Mouse (Mus musculus) hindbrain, embryonic 12.5 days (tissue): Measurements from ENCODE around the gene Cacng2. TPM values are rescaled to one million over a fixed set of nuclear protein-coding genes. Genes with fewer than 3 reads are reported as not detected.

ENCODE experiments used
- ATAC-seq: fragments of 200-750 bp; cut with Nextera tagmentation; 2 replicates; pipeline ENCODE4 v1.8.0; 2017; ENCODE audit warnings: moderate TSS enrichment; ENCODE audit not compliant: low FRiP score
- H3K27ac ChIP-seq: fragments of 300-500 bp; sonication (generic); 2 replicates; pipeline ENCODE4 v1.5.1; 2016; ENCODE audit warnings: mild to moderate bottlenecking
- H3K27me3 ChIP-seq: fragments of 300-500 bp; sonication (generic); 2 replicates; pipeline ENCODE4 v1.6.1; 2016; ENCODE audit warnings: mild to moderate bottlenecking
- H3K36me3 ChIP-seq: fragments of 300-500 bp; sonication (generic); 2 replicates; pipeline ENCODE4 v1.6.1; 2016; ENCODE audit warnings: mild to moderate bottlenecking
- H3K4me1 ChIP-seq: fragments of 300-500 bp; sonication (generic); 2 replicates; pipeline ENCODE4 v1.6.1; 2016
- H3K4me2 ChIP-seq: fragments of 300-500 bp; sonication (generic); replicated peaks from 2 replicates; pipeline ENCODE4 v1.6.1; 2016; ENCODE audit warnings: mild to moderate bottlenecking
- H3K4me3 ChIP-seq: fragments of 300-500 bp; sonication (generic); 2 replicates; pipeline ENCODE4 v1.5.1; 2016; ENCODE audit warnings: mild to moderate bottlenecking
- H3K9ac ChIP-seq: fragments of 300-500 bp; sonication (generic); 2 replicates; pipeline ENCODE4 v1.6.1; 2016; ENCODE audit warnings: mild to moderate bottlenecking, moderate library complexity
- H3K9me3 ChIP-seq: fragments of 300-500 bp; sonication (generic); replicated peaks from 2 replicates; pipeline ENCODE4 v1.6.1; 2016; ENCODE audit warnings: mild to moderate bottlenecking
- WGBS: fragments of 180-500 bp; shearing (Covaris S2); methylation state at CpG from one replicate; pipeline ENCODE4 v1.1.7; 2016; 5-methylcytosine and 5-hydroxymethylcytosine counted together
- polyA plus RNA-seq: library from polyadenylated mRNA; unstranded; fragments of >200 nt; fragmentation: Nextera tagmentation; extraction: Ambion mirVana; gene quantifications from 2 replicates; pipeline ENCODE4 v1.2.1, GENCODE M21; 2016

The Cacng2 gene
- polyA plus RNA-seq, 1 experiment from 2014 or later, result 4.2 TPM

DNA sequence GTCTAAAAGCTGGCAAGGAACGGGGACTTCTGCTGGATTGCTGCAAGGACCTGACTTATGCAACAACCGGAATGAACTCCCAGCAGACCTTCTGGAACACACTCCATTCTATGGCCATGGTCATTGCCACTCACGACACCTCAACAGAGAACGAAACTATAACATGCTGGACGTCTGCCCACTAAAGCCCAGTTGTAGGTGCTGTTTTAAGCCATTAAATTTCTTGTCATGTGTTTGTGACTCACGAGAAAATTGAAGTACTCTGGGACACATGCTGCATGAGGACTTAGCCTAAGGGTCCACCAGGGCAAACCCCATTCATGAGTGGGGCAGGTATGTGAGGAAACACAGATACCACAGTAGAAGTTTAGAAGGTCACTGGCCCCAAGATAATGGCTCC is 159.1 kb downstream of the Cacng2 start:
- H3K4me1 ChIP-seq, result peaks cover 11% of the 10 kb centered on the region
- 89% methylated on average over 6 of the region's 6 CpGs for WGBS
- no peak overlapping the region for H3K4me2 ChIP-seq
- peaks cover 73% of the 10 kb centered on the region for H3K36me3 ChIP-seq
- no peak overlapping the region for H3K4me3 ChIP-seq
- H3K27ac ChIP-seq, result no peak overlapping the region
- ATAC-seq, result no peak
- H3K27me3 ChIP-seq, result peaks cover 11% of the 10 kb centered on the region
- no peaks in the 10 kb centered on the region for H3K9me3 ChIP-seq
- no peak overlapping the region for H3K9ac ChIP-seq

DNA sequence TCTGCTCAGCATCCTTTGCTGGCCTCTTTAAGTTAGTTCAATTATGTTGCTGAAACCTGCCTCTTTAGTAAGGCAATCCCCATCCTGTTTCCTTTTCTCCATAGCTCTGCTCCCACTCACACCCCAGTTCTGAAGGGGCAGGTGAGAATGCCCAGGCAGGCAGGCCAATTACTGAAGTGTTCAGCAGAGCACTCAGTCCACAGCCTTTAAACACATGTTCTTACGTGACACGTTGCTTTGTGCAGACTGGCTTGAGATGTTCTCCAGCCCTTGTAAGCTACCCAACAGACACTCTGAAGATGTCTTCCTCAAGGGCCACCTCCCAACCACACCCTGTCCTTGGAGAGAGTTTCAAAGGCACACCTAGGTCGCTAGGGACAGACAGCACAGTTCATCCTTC is 161.8 kb downstream of the Cacng2 start:
- no peak overlapping the region for H3K9ac ChIP-seq
- H3K27me3 ChIP-seq, result peaks cover 19% of the 10 kb centered on the region
- H3K4me2 ChIP-seq, result no peak overlapping the region
- peaks cover 47% of the 10 kb centered on the region for H3K36me3 ChIP-seq
- peaks cover 16% of the 10 kb centered on the region for H3K4me1 ChIP-seq
- no peak overlapping the region for H3K4me3 ChIP-seq
- WGBS, result 62% methylated on average over 3 of the region's 3 CpGs
- no peak for ATAC-seq
- H3K9me3 ChIP-seq, result no peaks in the 10 kb centered on the region
- H3K27ac ChIP-seq, result no peak overlapping the region

DNA sequence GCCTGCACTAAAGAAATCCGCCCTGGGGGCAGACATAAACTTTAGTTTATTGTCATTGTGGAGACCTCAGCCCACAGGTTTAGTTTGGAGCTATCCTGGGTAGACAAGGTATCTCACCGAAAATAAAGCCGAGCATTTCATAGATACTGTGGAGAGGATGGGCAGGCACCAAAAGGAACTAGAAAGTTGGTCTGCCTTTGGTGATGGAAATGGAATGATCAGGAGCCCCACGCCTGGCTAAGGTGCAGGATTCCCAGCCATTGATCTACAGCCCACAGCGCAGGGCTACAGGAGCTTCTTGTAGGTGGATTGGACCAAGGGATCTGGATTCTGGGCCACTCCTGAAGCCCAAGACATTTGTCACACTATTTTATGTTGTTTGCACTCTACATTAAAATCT is 162.2 kb downstream of the Cacng2 start:
- Histone ChIP-seq H3K36me3 (peaks cover 42% of the 10 kb centered on the region), H3K4me1 (peaks cover 16% of the 10 kb centered on the region)

DNA sequence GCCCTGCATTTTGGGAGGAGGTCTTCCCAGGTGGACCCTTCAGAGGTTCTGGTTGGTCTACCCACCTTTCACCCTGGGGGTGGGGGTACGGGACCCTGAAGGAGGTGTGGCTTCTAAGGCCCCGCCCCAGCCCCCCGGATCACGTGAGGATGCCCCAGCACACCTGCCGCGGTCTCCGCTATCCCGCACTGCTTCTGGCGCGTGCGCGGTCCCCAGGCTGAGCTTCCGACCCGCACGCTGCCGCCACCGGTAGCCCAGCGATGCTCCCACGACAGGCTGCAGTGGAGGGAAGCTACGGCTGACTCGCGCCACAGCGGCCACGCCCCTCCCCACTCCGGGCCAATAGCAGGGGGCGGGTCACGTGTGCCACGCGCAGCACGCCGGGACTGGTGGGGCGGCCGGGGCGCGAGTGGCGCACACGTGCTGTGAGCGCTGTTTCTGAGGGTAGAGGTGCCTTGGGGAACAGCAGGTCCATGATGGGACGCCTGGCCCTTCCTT is 163.4 kb downstream of the Cacng2 start, which contains the start of gene Foxred2:
TSS of gene Foxred2 (minus strand) at position 319 of the 498 bp plus-strand sequence.
- under 1% methylated on average over 37 of the region's 39 CpGs for WGBS
- Histone ChIP-seq H3K4me1 (peaks cover 16% of the 10 kb centered on the region), H3K9me3 (no peaks in the 10 kb centered on the region), H3K9ac (peak within 1 kb of the TSS; percentile 62), H3K27ac (no peak within 1 kb of the TSS; the same call in 1 of the 2 replicates), H3K4me2 (peak within 1 kb of the TSS; percentile 71), H3K4me3 (peak within 1 kb of the TSS; percentile 55), H3K36me3 (peaks cover 38% of the 10 kb centered on the region), H3K27me3 (peaks cover 19% of the 10 kb centered on the region)
- peak; percentile 92 for ATAC-seq

More for the DNA sequence above, 162.2 kb downstream of the Cacng2 start:
- Histone ChIP-seq H3K4me3 (no peak overlapping the region), H3K9me3 (no peaks in the 10 kb centered on the region), H3K9ac (no peak overlapping the region), H3K27ac (no peak overlapping the region), H3K27me3 (peaks cover 19% of the 10 kb centered on the region), H3K4me2 (no peak overlapping the region)
- 49% methylated on average over 5 of the region's 5 CpGs for WGBS
- ATAC-seq, result no peak

DNA sequence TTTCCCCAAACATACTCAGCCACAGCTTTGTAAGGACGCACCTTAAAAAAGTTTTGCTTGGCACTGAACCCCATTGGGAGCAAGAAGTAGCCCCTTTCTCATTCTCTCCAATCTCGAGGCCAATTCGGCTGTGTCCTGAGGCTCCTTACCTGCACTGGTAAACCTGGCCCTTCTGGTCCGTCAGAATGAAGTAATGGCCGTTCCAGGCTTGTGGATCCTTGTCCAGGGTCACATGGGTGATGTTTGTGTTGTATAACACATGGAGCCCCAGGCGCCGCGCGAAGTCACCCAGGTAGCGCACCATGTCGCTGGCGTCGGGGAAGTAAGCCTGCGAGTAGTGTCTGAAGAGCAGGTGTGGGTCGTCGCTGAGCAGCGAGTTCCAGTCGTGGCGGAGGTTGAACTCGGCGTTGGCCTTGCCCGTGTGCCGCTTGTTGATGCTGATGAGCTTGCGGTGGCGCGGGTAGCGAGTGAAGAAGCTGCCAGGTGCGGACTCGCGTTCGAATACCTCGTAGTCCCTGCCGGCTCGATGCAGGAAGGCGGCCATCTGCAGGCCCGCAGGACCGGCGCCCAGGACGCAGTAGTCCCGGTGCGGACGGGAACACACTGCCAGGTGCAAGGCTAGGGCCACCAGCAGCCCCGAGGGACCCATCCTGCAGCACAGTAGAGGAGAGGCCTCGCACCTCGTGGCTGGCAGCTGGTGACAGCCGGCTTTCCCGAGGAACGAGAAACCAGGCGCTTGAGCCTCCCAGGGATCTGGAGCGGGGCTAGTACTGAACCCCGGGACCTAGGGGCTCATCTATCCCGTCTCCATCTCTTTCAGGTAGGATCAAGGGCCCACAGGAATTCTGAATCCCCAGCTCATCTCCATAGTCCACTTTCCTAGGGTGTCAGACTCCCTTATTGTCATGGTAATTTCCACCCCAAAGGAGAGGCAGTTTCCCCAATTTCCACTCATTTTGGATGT is 164.1 kb downstream of the Cacng2 start:
- Histone ChIP-seq H3K9me3 (no peaks in the 10 kb centered on the region), H3K27me3 (peaks cover 19% of the 10 kb centered on the region), H3K9ac (peak overlapping the region; percentile 62), H3K27ac (no peak overlapping the region), H3K4me3 (peak overlapping the region; percentile 55), H3K4me1 (peaks cover 16% of the 10 kb centered on the region), H3K4me2 (peak overlapping the region; percentile 71), H3K36me3 (peaks cover 36% of the 10 kb centered on the region)
- peak; percentile 69 for ATAC-seq
- WGBS, result 9% methylated on average over 52 of the region's 52 CpGs

DNA sequence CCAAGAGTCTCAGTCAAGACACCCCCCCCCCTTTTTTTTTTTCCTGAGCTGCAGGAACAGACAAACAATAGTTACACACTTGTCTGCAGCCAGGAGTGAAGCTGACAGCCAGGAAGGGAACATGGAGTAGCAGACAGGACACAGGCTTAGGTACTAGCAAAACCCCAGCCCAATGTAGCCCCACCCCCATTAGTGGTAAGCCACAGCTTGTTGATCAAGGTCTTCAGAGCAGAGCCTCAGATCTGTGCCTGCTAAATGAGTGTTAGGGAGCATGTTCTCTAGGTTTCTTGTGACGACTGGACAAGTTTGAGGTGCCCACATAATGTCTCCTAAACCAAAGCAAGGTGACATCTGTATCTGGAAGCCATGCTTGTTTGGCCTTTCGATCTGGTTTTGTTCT is 165.5 kb downstream of the Cacng2 start:
- Histone ChIP-seq H3K9ac (no peak overlapping the region), H3K4me3 (no peak overlapping the region), H3K27ac (no peak overlapping the region), H3K4me1 (peaks cover 16% of the 10 kb centered on the region), H3K9me3 (no peaks in the 10 kb centered on the region), H3K27me3 (peaks cover 19% of the 10 kb centered on the region), H3K4me2 (no peak overlapping the region), H3K36me3 (peaks cover 30% of the 10 kb centered on the region)
- 88% methylated on average over 2 of the region's 2 CpGs for WGBS
- ATAC-seq, result no peak

DNA sequence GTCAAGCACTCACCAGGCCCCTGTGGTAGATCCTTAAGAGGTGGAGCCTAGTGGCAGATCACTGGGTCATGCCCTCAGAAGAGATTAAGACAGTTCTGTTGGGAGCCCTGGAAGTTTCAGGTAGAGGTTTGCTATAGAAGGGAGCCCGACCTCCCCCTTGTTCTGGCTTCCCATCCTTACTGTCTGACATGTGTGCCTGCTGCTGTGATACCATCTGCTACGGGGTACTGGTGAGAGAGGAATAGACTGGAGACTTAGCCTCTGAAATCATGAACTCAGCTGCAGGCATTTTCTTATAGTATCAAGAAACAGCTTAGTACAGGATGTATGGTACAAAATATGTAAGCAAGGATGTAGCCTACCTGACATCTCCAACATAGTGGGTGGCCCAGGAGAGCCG is 166.9 kb downstream of the Cacng2 start:
- Histone ChIP-seq H3K27me3 (peaks cover 16% of the 10 kb centered on the region), H3K4me2 (no peak overlapping the region), H3K27ac (no peak overlapping the region), H3K36me3 (peaks cover 22% of the 10 kb centered on the region), H3K9me3 (no peaks in the 10 kb centered on the region), H3K4me3 (no peak overlapping the region), H3K4me1 (peaks cover 16% of the 10 kb centered on the region), H3K9ac (no peak overlapping the region)
- no peak for ATAC-seq
- 84% methylated on average over 3 of the region's 3 CpGs for WGBS

DNA sequence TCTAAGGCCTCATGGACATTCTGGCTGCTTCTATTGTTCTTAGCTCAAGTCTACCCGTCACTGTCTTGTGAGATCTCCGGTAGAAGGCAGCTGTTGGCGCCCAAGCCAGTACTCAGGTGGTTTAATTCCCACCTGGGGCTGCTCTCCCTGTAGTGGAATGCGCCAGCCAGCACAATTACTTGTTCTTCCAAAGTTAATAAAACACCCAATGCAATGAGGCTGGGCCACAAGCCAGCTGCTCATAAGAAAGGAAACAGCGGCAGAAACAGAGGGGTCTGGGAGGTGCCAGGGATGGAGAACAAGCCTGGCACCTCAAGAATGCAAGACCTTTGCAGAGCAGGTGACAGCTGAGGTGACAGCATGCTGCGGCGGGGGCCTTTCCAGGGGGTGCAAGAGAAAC is 170.8 kb downstream of the Cacng2 start:
- H3K27ac ChIP-seq, result no peak overlapping the region
- no peak overlapping the region for H3K4me2 ChIP-seq
- 92% methylated on average over 7 of the region's 7 CpGs for WGBS
- H3K9me3 ChIP-seq, result no peaks in the 10 kb centered on the region
- no peak overlapping the region for H3K4me3 ChIP-seq
- no peaks in the 10 kb centered on the region for H3K4me1 ChIP-seq
- peaks cover 55% of the 10 kb centered on the region for H3K36me3 ChIP-seq
- no peaks in the 10 kb centered on the region for H3K27me3 ChIP-seq
- H3K9ac ChIP-seq, result no peak overlapping the region
- no peak for ATAC-seq

DNA sequence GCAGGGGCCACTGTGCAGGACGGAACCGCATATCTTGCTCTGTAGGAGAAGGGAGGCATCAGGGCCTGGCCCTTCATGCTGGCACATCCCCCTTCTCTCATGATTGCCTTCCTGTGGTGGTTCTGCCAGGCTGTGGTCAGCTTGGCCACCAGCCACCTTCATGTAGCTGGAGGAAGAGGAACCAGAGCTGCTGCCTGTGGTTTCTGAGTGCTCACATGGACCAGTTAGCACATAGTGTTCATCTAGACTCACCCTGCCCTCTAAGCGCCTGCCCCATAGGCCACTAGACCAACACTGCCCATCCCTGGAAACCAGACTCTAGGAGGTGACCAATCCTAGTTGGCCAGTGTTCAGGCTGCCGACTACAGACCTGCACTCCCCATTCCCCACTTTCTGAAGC is 174.1 kb downstream of the Cacng2 start:
- Histone ChIP-seq H3K4me1 (no peaks in the 10 kb centered on the region), H3K27ac (no peak overlapping the region), H3K36me3 (peaks cover 63% of the 10 kb centered on the region), H3K4me3 (no peak overlapping the region), H3K9me3 (no peaks in the 10 kb centered on the region), H3K9ac (no peak overlapping the region), H3K27me3 (no peaks in the 10 kb centered on the region), H3K4me2 (no peak overlapping the region)
- no peak for ATAC-seq
- 94% methylated on average over 4 of the region's 4 CpGs for WGBS

Other genes starting within 250 kb of the Cacng2 start
- gene Txn2, start 191.0 kb downstream of the Cacng2 start, polyA plus RNA-seq, result 191 and 206 TPM in 2 replicates
- 4.9 and 5.6 TPM in 2 replicates for gene Foxred2, start 163.3 kb downstream of the Cacng2 start, polyA plus RNA-seq
- 194 and 202 TPM in 2 replicates for gene Eif3d, start 149.2 kb downstream of the Cacng2 start, polyA plus RNA-seq
- gene Ift27, start 54.1 kb upstream of the Cacng2 start, polyA plus RNA-seq, result 87.8 and 99.9 TPM in 2 replicates
- 4.2 and 10.2 TPM in 2 replicates for gene Pvalb, start 86.4 kb upstream of the Cacng2 start, polyA plus RNA-seq
- gene Ncf4, start 124.8 kb upstream of the Cacng2 start, polyA plus RNA-seq, result 3.9 and 5.4 TPM in 2 replicates
- 0.28 and 0.31 TPM in 2 replicates for gene Csf2rb2, start 185.7 kb upstream of the Cacng2 start, polyA plus RNA-seq
- 1.7 and 2.1 TPM in 2 replicates for gene Csf2rb, start 205.7 kb upstream of the Cacng2 start, polyA plus RNA-seq